Comparison of ENCODE assay signal across 15 mouse cellular contexts in the genomic region with DNA sequence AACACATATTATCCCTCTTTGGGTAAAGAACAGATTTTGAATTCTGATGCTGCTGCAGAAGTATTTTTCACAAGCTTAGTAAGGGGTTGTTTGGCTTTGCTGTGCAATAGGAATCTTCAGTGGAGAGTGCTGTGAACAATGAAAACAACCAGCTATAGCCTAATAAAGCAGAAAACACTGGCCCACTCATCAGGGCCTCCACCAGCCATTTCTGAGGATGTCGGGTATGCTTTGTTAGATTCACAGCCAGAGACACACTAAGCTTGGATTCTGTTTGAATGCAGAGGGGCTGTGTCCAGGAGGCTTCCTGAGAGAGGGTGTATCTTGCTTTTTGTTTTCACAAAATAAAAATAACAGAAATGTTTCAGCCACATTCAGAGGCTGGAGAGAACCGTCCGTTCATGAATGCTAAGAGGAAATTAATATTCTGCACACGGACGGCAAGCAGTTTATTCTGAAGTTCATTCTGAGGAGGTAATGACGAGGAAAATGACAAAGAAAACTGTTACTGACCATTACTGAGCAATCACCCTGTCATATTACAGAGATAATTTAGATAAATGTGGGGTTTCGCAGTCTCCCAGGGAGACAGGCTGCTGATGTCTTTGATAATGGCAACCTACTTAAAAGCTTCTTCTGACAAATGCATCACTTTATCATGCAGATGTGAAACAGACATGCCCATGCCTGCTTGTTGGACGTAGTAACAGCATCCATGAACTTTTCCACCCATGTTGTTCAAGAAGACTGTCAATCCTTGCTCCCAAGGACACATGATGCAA.
DNase-seq lines count a peak whose midpoint lies in the region; ATAC-seq lines count a peak whose summit lies in the region.
"Had no signal": no experiment of that assay in that cellular context is flagged by ENCODE, and none has a peak within 500 bp of the region (broad histone marks: within the 10 kb centered on the region; RNA-seq: fewer than 3 reads in every experiment).

No protein-coding gene starts in this region.

- H3K27ac ChIP-seq in forebrain, embryonic 13.5 days, result peak overlapping the region; percentile 87
- H3K27ac ChIP-seq in hindbrain, embryonic 16.5 days (ENCODE audit: low read depth, low read length), result peak overlapping the region; percentile 24
- peak overlapping the region; percentile 57; the same call in 1 of the 2 replicates for H3K27ac ChIP-seq in neural tube, embryonic 12.5 days
- H3K27ac ChIP-seq in liver, embryonic 11.5 days (ENCODE audit: low read depth, low read length), result no peak overlapping the region
- H3K27ac ChIP-seq: kidney, embryonic 15.5 days; limb, embryonic 10.5 days; stomach, embryonic 15.5 days had no signal

- ATAC-seq in forebrain, embryonic 13.5 days, result peak; percentile 90
- peak; percentile 85 for ATAC-seq in hindbrain, embryonic 16.5 days
- peak; percentile 75 for ATAC-seq in neural tube, embryonic 12.5 days (ENCODE audit: low FRiP score, low read depth)
- no peak for ATAC-seq in liver, embryonic 11.5 days (replicated peaks; ENCODE audit: low FRiP score)
- ATAC-seq in activated CD4-positive, CD25-positive, alpha-beta regulatory T cell, adult 4 months, result no peak
- ATAC-seq: Patski had no signal

- WGBS in forebrain, embryonic 13.5 days, result 15% methylated on average over 8 of the region's 8 CpGs
- 17% methylated on average over 8 of the region's 8 CpGs for WGBS in hindbrain, embryonic 16.5 days
- 25% methylated on average over 8 of the region's 8 CpGs for WGBS in neural tube, embryonic 12.5 days
- 67% methylated on average over 8 of the region's 8 CpGs for WGBS in liver, embryonic 11.5 days

- no peak overlapping the region for H3K4me3 ChIP-seq in forebrain, embryonic 13.5 days
- no peak overlapping the region for H3K4me3 ChIP-seq in hindbrain, embryonic 16.5 days (ENCODE audit: low read length)
- H3K4me3 ChIP-seq in neural tube, embryonic 12.5 days, result no peak overlapping the region
- no peak overlapping the region for H3K4me3 ChIP-seq in liver, embryonic 11.5 days (ENCODE audit: low read depth, low read length)
- H3K4me3 ChIP-seq: erythroblast, embryonic 14.5 days; kidney, embryonic 15.5 days; limb, embryonic 10.5 days; stomach, embryonic 15.5 days had no signal

- peak overlapping the region; percentile 22; the same call in 1 of the 2 replicates for H3K4me2 ChIP-seq in forebrain, embryonic 13.5 days
- H3K4me2 ChIP-seq in hindbrain, embryonic 16.5 days (ENCODE audit: low read length), result no peak overlapping the region
- no peak overlapping the region for H3K4me2 ChIP-seq in neural tube, embryonic 12.5 days (replicated peaks)
- H3K4me2 ChIP-seq in liver, embryonic 11.5 days, result no peak overlapping the region
- H3K4me2 ChIP-seq: kidney, embryonic 15.5 days; stomach, embryonic 15.5 days had no signal

- H3K27me3 ChIP-seq in forebrain, embryonic 13.5 days, result no peaks in the 10 kb centered on the region
- no peaks in the 10 kb centered on the region for H3K27me3 ChIP-seq in hindbrain, embryonic 16.5 days (replicated peaks; ENCODE audit: control insufficient read depth, insufficient read depth, low read length)
- no peaks in the 10 kb centered on the region for H3K27me3 ChIP-seq in neural tube, embryonic 12.5 days (replicated peaks)
- no peaks in the 10 kb centered on the region for H3K27me3 ChIP-seq in liver, embryonic 11.5 days (replicated peaks; ENCODE audit: control insufficient read depth, insufficient read depth, low read length)
- H3K27me3 ChIP-seq: kidney, embryonic 15.5 days; stomach, embryonic 15.5 days had no signal

- H3K9ac ChIP-seq in forebrain, embryonic 13.5 days, result no peak overlapping the region
- H3K9ac ChIP-seq in hindbrain, embryonic 16.5 days (ENCODE audit: low read depth, low read length), result no peak overlapping the region
- no peak overlapping the region for H3K9ac ChIP-seq in neural tube, embryonic 12.5 days
- no peak overlapping the region for H3K9ac ChIP-seq in liver, embryonic 11.5 days (ENCODE audit: low read depth, low read length)
- H3K9ac ChIP-seq: kidney, embryonic 15.5 days; stomach, embryonic 15.5 days had no signal

- H3K4me1 ChIP-seq in forebrain, embryonic 13.5 days, result peaks cover 24% of the 10 kb centered on the region
- no peaks in the 10 kb centered on the region for H3K4me1 ChIP-seq in hindbrain, embryonic 16.5 days (ENCODE audit: control insufficient read depth, insufficient read depth, low read depth, low read length)
- H3K4me1 ChIP-seq in neural tube, embryonic 12.5 days, result 0 out of 2 replicates have a peak, but pooled peaks cover 6% of the 10 kb centered on the region
- H3K4me1 ChIP-seq in liver, embryonic 11.5 days (replicated peaks; ENCODE audit: control insufficient read depth, insufficient read depth, low read length), result no peaks in the 10 kb centered on the region
- H3K4me1 ChIP-seq: kidney, embryonic 15.5 days; limb, embryonic 10.5 days; stomach, embryonic 15.5 days had no signal

- DNase-seq in brain, adult 2 months (ENCODE audit: low read depth, low spot score), result peak; percentile 24
- DNase-seq in liver, embryonic 11.5 days (ENCODE audit: low spot score), result no peak
- DNase-seq in lung, postnatal 36 days, result no peak
- no peak for DNase-seq in cerebellum, postnatal 36 days
- DNase-seq: cerebellum, postnatal 14 days; gastrocnemius, postnatal 10 days had no signal

- H3K36me3 ChIP-seq in forebrain, embryonic 13.5 days (ENCODE audit: poor library complexity, severe bottlenecking), result no peaks in the 10 kb centered on the region
- no peaks in the 10 kb centered on the region for H3K36me3 ChIP-seq in hindbrain, embryonic 16.5 days (ENCODE audit: control insufficient read depth, insufficient read depth, low read length)
- no peaks in the 10 kb centered on the region for H3K36me3 ChIP-seq in neural tube, embryonic 12.5 days
- H3K36me3 ChIP-seq in liver, embryonic 11.5 days (ENCODE audit: control insufficient read depth, insufficient read depth, low read length), result no peaks in the 10 kb centered on the region
- H3K36me3 ChIP-seq: kidney, embryonic 15.5 days; limb, embryonic 10.5 days; stomach, embryonic 15.5 days had no signal

- H3K9me3 ChIP-seq in forebrain, embryonic 13.5 days (replicated peaks), result no peaks in the 10 kb centered on the region
- no peaks in the 10 kb centered on the region for H3K9me3 ChIP-seq in hindbrain, embryonic 16.5 days (ENCODE audit: control insufficient read depth, low read length)
- H3K9me3 ChIP-seq in neural tube, embryonic 12.5 days, result no peaks in the 10 kb centered on the region
- no peaks in the 10 kb centered on the region for H3K9me3 ChIP-seq in liver, embryonic 11.5 days (ENCODE audit: control insufficient read depth, low read length)
- H3K9me3 ChIP-seq: kidney, embryonic 15.5 days; limb, embryonic 10.5 days; stomach, embryonic 15.5 days had no signal

Comparison
In these comparisons a context has a peak if more than half of its experiments do, and no peak if none do; other contexts are left out.
1. ATAC-seq: peak in forebrain, embryonic 13.5 days (single experiment), hindbrain, embryonic 16.5 days (single experiment) and neural tube, embryonic 12.5 days (single experiment); none in liver, embryonic 11.5 days (single experiment) and activated CD4-positive, CD25-positive, alpha-beta regulatory T cell, adult 4 months (single experiment).